Mouse (Mus musculus): ENCODE measurements around the gene Cmss1. TPM values are rescaled to one million over a fixed set of nuclear protein-coding genes. Genes with fewer than 3 reads are reported as not detected.

Gene Cmss1
- polyA plus RNA-seq, 1 experiment from 2014 or later = 50.4 TPM

DNA sequence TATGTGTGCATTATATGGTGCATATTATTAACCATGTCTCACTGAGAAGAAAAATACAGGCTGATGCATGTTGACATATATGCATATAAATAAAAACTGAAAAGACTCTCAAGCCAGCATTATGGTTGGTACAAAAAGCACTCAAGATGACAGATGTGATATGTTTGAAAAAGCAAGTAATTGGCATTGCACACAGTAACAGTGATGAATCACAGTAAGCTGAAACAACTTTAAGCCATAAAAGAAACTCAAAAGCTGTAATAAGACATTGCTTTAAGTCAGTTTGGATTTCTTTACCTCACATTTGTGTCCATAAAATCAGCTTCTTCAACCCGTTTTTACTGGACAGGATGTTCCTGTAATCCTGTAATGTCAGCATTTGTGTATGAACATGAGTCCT lies 41.9 kb downstream of the Cmss1 start:
- H3K4me3 ChIP-seq (replicated peaks; ENCODE audit: low read depth, low read length) = no peak overlapping the region
- TF ChIP-seq CTCF (IDR thresholded peaks at IDR 0.05; ENCODE audit: low read depth) = no peak

GRCm38 (mm10) chr16:57563453-57563852 lies 43.2 kb downstream of the Cmss1 start:
- WGBS = 42% methylated on average over 3 of the region's 3 CpGs
- TF ChIP-seq CTCF (IDR thresholded peaks at IDR 0.05; ENCODE audit: low read depth) = no peak
- H3K36me3 ChIP-seq (ENCODE audit: insufficient read depth, low read length) = no peaks in the 10 kb centered on the region
- H3K9ac ChIP-seq (ENCODE audit: low read depth, low read length) = no peak overlapping the region
- no peak overlapping the region for H3K27ac ChIP-seq
- H3K4me1 ChIP-seq (replicated peaks; ENCODE audit: insufficient read depth, low read length) = 0 out of 2 replicates have a peak, but pooled peaks cover 4% of the 10 kb centered on the region
- peak; percentile 88 for DNase-seq (ENCODE audit: low spot score)
- H3K9me3 ChIP-seq (replicated peaks; ENCODE audit: low read length) = no peaks in the 10 kb centered on the region
- H3K27me3 ChIP-seq (ENCODE audit: insufficient read depth, low read length) = no peaks in the 10 kb centered on the region
- 0 out of 2 replicates have a peak, but pooled peaks have one; percentile 7 for ATAC-seq (replicated peaks; ENCODE audit: low FRiP score, low read depth)
- no peak overlapping the region for H3K4me2 ChIP-seq (ENCODE audit: low read length)
- H3K4me3 ChIP-seq (replicated peaks; ENCODE audit: low read depth, low read length) = no peak overlapping the region

More for the DNA sequence above, 41.9 kb downstream of the Cmss1 start:
- no peak overlapping the region for H3K4me2 ChIP-seq (ENCODE audit: low read length)
- 0 out of 2 replicates have a peak, but pooled peaks cover 4% of the 10 kb centered on the region for H3K4me1 ChIP-seq (replicated peaks; ENCODE audit: insufficient read depth, low read length)
- H3K27me3 ChIP-seq (ENCODE audit: insufficient read depth, low read length) = no peaks in the 10 kb centered on the region
- no peak overlapping the region for H3K27ac ChIP-seq
- H3K36me3 ChIP-seq (ENCODE audit: insufficient read depth, low read length) = 0 out of 2 replicates have a peak, but pooled peaks cover 3% of the 10 kb centered on the region
- DNase-seq (ENCODE audit: low spot score) (no peak), ATAC-seq (replicated peaks; ENCODE audit: low FRiP score, low read depth) (no peak)
- H3K9ac ChIP-seq (ENCODE audit: low read depth, low read length) = no peak overlapping the region
- no peaks in the 10 kb centered on the region for H3K9me3 ChIP-seq (replicated peaks; ENCODE audit: low read length)
- WGBS = 50% methylated on average over 1 of the region's 1 CpGs

DNA sequence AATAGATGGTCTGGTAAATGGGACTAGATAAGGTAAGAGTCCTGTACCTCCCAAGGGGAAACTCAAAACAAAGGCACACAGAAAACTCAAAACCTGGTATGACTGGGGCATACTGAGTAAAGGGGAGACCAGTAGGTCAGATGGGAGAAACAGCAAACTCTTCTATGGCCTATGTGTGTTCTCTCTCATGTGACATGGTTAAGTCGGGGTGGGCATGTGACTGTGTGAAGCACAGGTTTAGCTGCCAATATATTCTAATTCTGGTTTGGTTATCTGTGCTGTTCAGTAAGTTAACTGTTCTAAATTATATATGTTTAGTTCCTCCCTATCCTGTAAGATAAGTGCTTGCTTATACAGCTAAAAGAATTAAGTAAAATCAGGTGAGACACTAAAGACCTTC lies 46.5 kb downstream of the Cmss1 start:
- H3K36me3 ChIP-seq (ENCODE audit: insufficient read depth, low read length) = no peaks in the 10 kb centered on the region
- H3K4me2 ChIP-seq (ENCODE audit: low read length) = no peak overlapping the region
- WGBS = 97% methylated on average over 1 of the region's 1 CpGs
- DNase-seq (ENCODE audit: low spot score) = no peak
- no peaks in the 10 kb centered on the region for H3K9me3 ChIP-seq (replicated peaks; ENCODE audit: low read length)
- H3K4me3 ChIP-seq (replicated peaks; ENCODE audit: low read depth, low read length) = no peak overlapping the region
- TF ChIP-seq CTCF (IDR thresholded peaks at IDR 0.05; ENCODE audit: low read depth) = no peak
- H3K9ac ChIP-seq (ENCODE audit: low read depth, low read length) = no peak overlapping the region
- no peak overlapping the region for H3K27ac ChIP-seq
- H3K4me1 ChIP-seq (replicated peaks; ENCODE audit: insufficient read depth, low read length) = peaks cover 14% of the 10 kb centered on the region; the same call in 1 of the 2 replicates
- no peak for ATAC-seq (replicated peaks; ENCODE audit: low FRiP score, low read depth)
- no peaks in the 10 kb centered on the region for H3K27me3 ChIP-seq (ENCODE audit: insufficient read depth, low read length)

DNA sequence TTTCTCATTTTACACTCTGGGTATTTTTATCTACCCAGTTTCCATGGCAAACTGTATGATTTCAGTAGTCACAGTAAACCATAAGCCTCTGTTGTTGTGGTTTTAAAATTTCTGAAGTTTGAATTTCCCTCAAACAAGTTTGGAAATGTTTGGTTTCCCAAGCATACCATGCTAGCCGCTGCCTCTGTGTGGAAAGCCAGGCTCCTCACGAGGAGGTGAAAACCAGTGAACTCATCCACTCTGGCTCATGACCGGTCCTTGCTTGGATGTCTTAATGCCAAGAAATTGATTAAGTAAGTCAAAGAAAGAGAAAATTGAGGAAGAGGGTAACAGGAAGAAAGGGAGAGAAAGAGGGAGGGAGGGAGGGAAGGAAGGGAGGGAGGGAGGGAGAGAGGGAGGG lies 48.4 kb downstream of the Cmss1 start:
- no peaks in the 10 kb centered on the region for H3K9me3 ChIP-seq (replicated peaks; ENCODE audit: low read length)
- 86% methylated on average over 3 of the region's 3 CpGs for WGBS
- TF ChIP-seq CTCF (IDR thresholded peaks at IDR 0.05; ENCODE audit: low read depth) = no peak
- peaks cover 19% of the 10 kb centered on the region; the same call in 1 of the 2 replicates for H3K4me1 ChIP-seq (replicated peaks; ENCODE audit: insufficient read depth, low read length)
- H3K4me3 ChIP-seq (replicated peaks; ENCODE audit: low read depth, low read length) = no peak overlapping the region
- H3K27ac ChIP-seq = no peak overlapping the region
- DNase-seq (ENCODE audit: low spot score) (no peak), ATAC-seq (replicated peaks; ENCODE audit: low FRiP score, low read depth) (no peak)
- H3K4me2 ChIP-seq (ENCODE audit: low read length) = no peak overlapping the region
- H3K27me3 ChIP-seq (ENCODE audit: insufficient read depth, low read length) = no peaks in the 10 kb centered on the region
- H3K9ac ChIP-seq (ENCODE audit: low read depth, low read length) = no peak overlapping the region
- no peaks in the 10 kb centered on the region for H3K36me3 ChIP-seq (ENCODE audit: insufficient read depth, low read length)

GRCm38 (mm10) chr16:57556244-57556643 lies 50.4 kb downstream of the Cmss1 start:
- Histone ChIP-seq H3K4me1 (replicated peaks; ENCODE audit: insufficient read depth, low read length) (peaks cover 15% of the 10 kb centered on the region), H3K9ac (ENCODE audit: low read depth, low read length) (no peak overlapping the region), H3K9me3 (replicated peaks; ENCODE audit: low read length) (no peaks in the 10 kb centered on the region), H3K4me3 (replicated peaks; ENCODE audit: low read depth, low read length) (no peak overlapping the region), H3K27ac (peak overlapping the region; percentile 6), H3K4me2 (ENCODE audit: low read length) (no peak overlapping the region), H3K27me3 (ENCODE audit: insufficient read depth, low read length) (no peaks in the 10 kb centered on the region), H3K36me3 (ENCODE audit: insufficient read depth, low read length) (no peaks in the 10 kb centered on the region)
- TF ChIP-seq CTCF (IDR thresholded peaks at IDR 0.05; ENCODE audit: low read depth) = no peak
- WGBS = 49% methylated on average over 2 of the region's 2 CpGs
- no peak for ATAC-seq (replicated peaks; ENCODE audit: low FRiP score, low read depth)
- DNase-seq (ENCODE audit: low spot score) = no peak

GRCm38 (mm10) chr16:57555667-57556066 lies 51.0 kb downstream of the Cmss1 start:
- Histone ChIP-seq H3K27me3 (ENCODE audit: insufficient read depth, low read length) (no peaks in the 10 kb centered on the region), H3K27ac (peak overlapping the region; percentile 27; the same call in 1 of the 2 replicates), H3K4me2 (ENCODE audit: low read length) (no peak overlapping the region), H3K4me1 (replicated peaks; ENCODE audit: insufficient read depth, low read length) (peaks cover 15% of the 10 kb centered on the region), H3K9ac (ENCODE audit: low read depth, low read length) (no peak overlapping the region), H3K36me3 (ENCODE audit: insufficient read depth, low read length) (no peaks in the 10 kb centered on the region), H3K9me3 (replicated peaks; ENCODE audit: low read length) (no peaks in the 10 kb centered on the region), H3K4me3 (replicated peaks; ENCODE audit: low read depth, low read length) (no peak overlapping the region)
- no peak for DNase-seq (ENCODE audit: low spot score)
- WGBS = 48% methylated on average over 4 of the region's 4 CpGs
- no peak for TF ChIP-seq CTCF (IDR thresholded peaks at IDR 0.05; ENCODE audit: low read depth)
- ATAC-seq (replicated peaks; ENCODE audit: low FRiP score, low read depth) = no peak; the same call in 1 of the 2 replicates

Measured in kidney, postnatal 0 days (tissue).